Mouse (Mus musculus) C2C12 (cell line): ENCODE results near the gene Atrnl1. TPM values are rescaled to one million over a fixed set of nuclear protein-coding genes. Genes with fewer than 3 reads are reported as not detected.

ENCODE experiments used
- H3K27me3 ChIP-seq: one replicate; pipeline ENCODE4 v1.6.1; 2011; ENCODE audit not compliant: control insufficient read depth, insufficient read depth, insufficient read length
- H3K36me3 ChIP-seq: one replicate; pipeline ENCODE4 v1.6.1; 2011; ENCODE audit not compliant: control insufficient read depth, insufficient read depth
- H3K4me3 ChIP-seq: one replicate; pipeline ENCODE4 v1.5.1; 2011; ENCODE audit warnings: mild to moderate bottlenecking, control low read depth; ENCODE audit not compliant: poor library complexity, insufficient read depth, severe bottlenecking
- H3K79me2 ChIP-seq: one replicate; pipeline ENCODE4 v1.6.1; 2011; ENCODE audit not compliant: control insufficient read depth, insufficient read depth
- H3K79me3 ChIP-seq: one replicate; pipeline ENCODE4 v1.6.1; 2011; ENCODE audit warnings: low read depth, control low read depth
- H3ac ChIP-seq: one replicate; pipeline ENCODE3; 2011; ENCODE audit warnings: low read depth; ENCODE audit not compliant: control insufficient read depth, insufficient read length
- CEBPB ChIP-seq: IDR thresholded peaks from one replicate; pipeline ENCODE4 v1.6.1; 2011; ENCODE audit warnings: low read depth, mild to moderate bottlenecking, control low read depth, moderate library complexity
- CTCF ChIP-seq: IDR thresholded peaks from one replicate; pipeline ENCODE4 v1.5.1; 2011; ENCODE audit not compliant: control insufficient read depth, insufficient read depth, insufficient read length
- FOSL1 ChIP-seq: IDR thresholded peaks from one replicate; pipeline ENCODE4 v1.8.0; 2011; ENCODE audit warnings: mild to moderate bottlenecking, low read length; ENCODE audit not compliant: poor library complexity, insufficient read depth, severe bottlenecking
- MAX ChIP-seq: IDR thresholded peaks from one replicate; pipeline ENCODE4 v1.6.1; 2011; ENCODE audit warnings: mild to moderate bottlenecking, control low read depth
- MYOD1 ChIP-seq: IDR thresholded peaks from one replicate; pipeline ENCODE4 v1.6.1; 2011; ENCODE audit warnings: low read depth; ENCODE audit not compliant: control insufficient read depth, insufficient read length
- MYOG ChIP-seq: IDR thresholded peaks from one replicate; pipeline ENCODE4 v1.6.1; 2011; ENCODE audit not compliant: control insufficient read depth, insufficient read length; ENCODE audit errors: extremely low read depth
- USF1 ChIP-seq: IDR thresholded peaks from one replicate; pipeline ENCODE4 v1.6.1; 2011; ENCODE audit warnings: low read depth, mild to moderate bottlenecking, control low read depth, moderate library complexity
- polyA plus RNA-seq: library from polyadenylated mRNA; unstranded; fragments of >200 nt; fragmentation: generic; extraction: Trizol; gene quantifications from one replicate; pipeline ENCODE4 v1.2.1, GENCODE M21; 2012; ENCODE audit warnings: missing spikeins

The Atrnl1 gene
- polyA plus RNA-seq, 1 experiment = 3.3 TPM

GRCm38 (mm10) chr19:57727009-57727408 is 116.2 kb downstream of the Atrnl1 start:
- no peaks in the 10 kb centered on the region for H3K36me3 ChIP-seq
- TF ChIP-seq FOSL1 (no peak), MYOD1 (peak; percentile 80)

GRCm38 (mm10) chr19:57737475-57737874 is 126.6 kb downstream of the Atrnl1 start:
- Histone ChIP-seq H3K36me3 (peaks cover 3% of the 10 kb centered on the region), H3K79me2 (no peaks in the 10 kb centered on the region), H3K79me3 (no peaks in the 10 kb centered on the region), H3K4me3 (no peak overlapping the region), H3ac (no peak overlapping the region), H3K27me3 (no peaks in the 10 kb centered on the region)
- TF ChIP-seq MYOD1 (no peak), USF1 (no peak), MAX (no peak), FOSL1 (no peak), CTCF (no peak), MYOG (no peak), CEBPB (no peak)

More at GRCm38 (mm10) chr19:57727009-57727408, 116.2 kb downstream of the Atrnl1 start:
- H3K79me2 ChIP-seq = no peaks in the 10 kb centered on the region
- H3K4me3 ChIP-seq = no peak overlapping the region
- H3K27me3 ChIP-seq = no peaks in the 10 kb centered on the region
- H3K79me3 ChIP-seq = no peaks in the 10 kb centered on the region
- H3ac ChIP-seq = no peak overlapping the region

GRCm38 (mm10) chr19:57745579-57745978 is 134.7 kb downstream of the Atrnl1 start:
- Histone ChIP-seq H3K4me3 (no peak overlapping the region), H3K79me2 (no peaks in the 10 kb centered on the region), H3K27me3 (no peaks in the 10 kb centered on the region), H3K36me3 (no peaks in the 10 kb centered on the region), H3K79me3 (no peaks in the 10 kb centered on the region), H3ac (no peak overlapping the region)
- TF ChIP-seq USF1 (no peak), MAX (no peak), FOSL1 (no peak), CTCF (no peak), CEBPB (no peak), MYOG (no peak), MYOD1 (no peak)

DNA sequence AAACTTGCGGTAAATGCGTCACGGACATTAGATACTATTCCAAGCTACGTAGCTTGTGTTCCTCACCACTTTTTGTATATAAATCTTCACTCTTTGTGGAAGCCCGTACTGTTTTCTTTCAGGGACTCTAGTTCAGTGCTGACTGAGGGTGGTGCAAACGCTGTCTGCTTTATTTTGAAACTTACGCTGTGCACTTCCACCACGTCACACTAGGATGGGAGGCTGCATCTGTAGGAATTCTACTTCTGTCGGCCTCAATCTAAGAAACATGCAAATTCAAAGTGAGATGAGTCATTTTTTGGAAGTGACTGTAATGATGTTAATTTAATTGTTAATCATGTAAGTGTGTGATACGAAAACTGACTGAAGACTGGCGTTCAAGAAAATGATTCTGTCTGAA is 135.7 kb downstream of the Atrnl1 start:
- H3K79me3 ChIP-seq = no peaks in the 10 kb centered on the region
- H3K27me3 ChIP-seq = no peaks in the 10 kb centered on the region
- no peaks in the 10 kb centered on the region for H3K79me2 ChIP-seq
- no peak overlapping the region for H3ac ChIP-seq
- TF ChIP-seq USF1 = no peak
- TF ChIP-seq FOSL1 = no peak
- TF ChIP-seq CEBPB = no peak
- no peak for TF ChIP-seq MAX
- no peak for TF ChIP-seq MYOD1
- TF ChIP-seq CTCF = no peak
- no peak for TF ChIP-seq MYOG
- H3K36me3 ChIP-seq = no peaks in the 10 kb centered on the region
- H3K4me3 ChIP-seq = no peak overlapping the region

- H3K79me3 ChIP-seq = no peaks in the 10 kb centered on the region
- TF ChIP-seq MYOD1 (no peak), MAX (no peak), CTCF (no peak), MYOG (no peak), CEBPB (no peak), FOSL1 (no peak), USF1 (no peak)
- no peaks in the 10 kb centered on the region for H3K36me3 ChIP-seq
- H3K4me3 ChIP-seq = no peak overlapping the region
- no peak overlapping the region for H3ac ChIP-seq
- no peaks in the 10 kb centered on the region for H3K27me3 ChIP-seq
- no peaks in the 10 kb centered on the region for H3K79me2 ChIP-seq
These were observed 141.4 kb downstream of the Atrnl1 start for GRCm38 (mm10) chr19:57752189-57752588.

DNA sequence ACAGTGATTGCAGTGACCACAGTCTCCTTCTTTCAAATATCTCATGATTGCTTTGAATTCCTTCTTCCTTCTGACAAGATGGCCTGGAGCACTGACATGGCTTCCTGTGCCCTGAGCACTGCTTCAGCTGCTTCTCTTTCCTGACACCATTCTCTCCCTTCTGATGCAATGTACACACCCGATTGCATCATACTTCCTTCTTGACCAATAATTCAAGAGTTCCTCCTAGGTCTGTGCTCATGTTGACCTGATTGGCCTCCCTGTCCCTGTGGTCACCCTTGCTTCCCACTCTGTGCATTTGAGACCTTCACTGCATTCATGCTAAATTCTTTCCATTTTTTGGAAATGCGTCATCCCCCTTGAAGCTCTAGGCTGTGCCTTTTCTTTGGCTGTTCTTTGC is 151.7 kb downstream of the Atrnl1 start:
- Histone ChIP-seq H3K79me2 (no peaks in the 10 kb centered on the region), H3K4me3 (no peak overlapping the region), H3K27me3 (no peaks in the 10 kb centered on the region), H3K79me3 (no peaks in the 10 kb centered on the region), H3K36me3 (no peaks in the 10 kb centered on the region), H3ac (no peak overlapping the region)
- no peak for TF ChIP-seq MYOD1
- TF ChIP-seq MAX = no peak
- TF ChIP-seq CEBPB = peak; percentile 78
- no peak for TF ChIP-seq FOSL1
- TF ChIP-seq MYOG = no peak
- no peak for TF ChIP-seq CTCF
- no peak for TF ChIP-seq USF1
